Mouse (Mus musculus) lung, postnatal 0 days (tissue): Measurements from ENCODE around the gene Dpp9.

Experiments
- CTCF ChIP-seq: IDR thresholded peaks from 2 replicates; pipeline ENCODE4 v1.5.1; 2016; ENCODE audit warnings: antibody characterized with exemption, mild to moderate bottlenecking
- EP300 ChIP-seq: IDR thresholded peaks from 2 replicates; pipeline ENCODE4 v1.6.1; 2016; ENCODE audit warnings: antibody characterized with exemption, mild to moderate bottlenecking, control low read depth

DNA sequence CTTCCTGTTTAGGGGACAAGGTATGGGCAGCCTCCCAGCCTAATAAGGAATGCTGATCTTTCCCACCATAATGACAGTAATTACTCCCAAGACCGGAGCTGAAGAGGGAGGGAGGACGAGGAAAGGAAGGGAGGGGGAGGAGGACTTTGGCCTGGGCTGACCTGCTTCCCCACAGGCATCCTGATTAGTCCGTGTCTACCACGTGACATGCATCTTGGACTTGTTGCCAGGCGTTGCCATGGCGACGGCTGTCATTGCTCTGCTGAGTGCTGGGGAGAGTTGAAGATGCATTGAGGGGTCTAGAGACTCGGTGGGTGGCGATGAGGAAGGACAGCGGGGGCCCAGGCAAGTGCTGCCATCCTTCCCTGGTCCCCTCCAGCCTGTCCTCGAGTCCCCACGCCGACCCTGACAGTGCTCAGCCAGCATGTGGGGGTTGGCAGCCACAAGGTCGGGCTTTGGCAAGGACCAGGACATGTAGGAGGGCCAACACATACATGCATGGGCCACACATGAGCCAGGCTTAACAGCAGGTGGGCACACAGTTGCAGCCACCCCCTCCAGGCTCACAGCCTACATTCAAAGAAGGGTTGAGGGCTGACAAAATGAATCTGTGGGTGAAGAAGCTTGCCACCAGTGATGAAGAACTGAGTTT is 15.2 kb upstream of the Dpp9 start:
- TF ChIP-seq CTCF (no peak), EP300 (no peak)
